Mouse (Mus musculus) limb, embryonic 14.5 days (tissue): ENCODE data around the gene Lhx2. TPM values are rescaled to one million over a fixed set of nuclear protein-coding genes. Genes with fewer than 3 reads are reported as not detected.
A peak's percentile ranks its signal among the peaks of the same experiment; 100 is the strongest.

Experiments
- ATAC-seq: fragments of 200-750 bp; cut with Nextera tagmentation; 2 replicates; pipeline ENCODE4 v1.8.0; 2017; ENCODE audit warnings: low read depth, moderate number of reproducible peaks, moderate TSS enrichment; ENCODE audit not compliant: low FRiP score
- DNase-seq: peaks from one replicate; pipeline ENCODE4 v3.0.0-alpha.2; 2015; ENCODE audit warnings: low spot score
- H3K27ac ChIP-seq: fragments of 300-500 bp; sonication (generic); replicated peaks from 2 replicates; pipeline ENCODE4 v1.5.1; 2014; ENCODE audit warnings: low read depth, mild to moderate bottlenecking, low read length, moderate library complexity, mixed read lengths
- H3K27me3 ChIP-seq: fragments of 300-500 bp; sonication (generic); 2 replicates; pipeline ENCODE4 v1.6.1; 2014; ENCODE audit warnings: low read length, mixed read lengths; ENCODE audit not compliant: control insufficient read depth, insufficient read depth
- H3K36me3 ChIP-seq: fragments of 300-500 bp; sonication (generic); 2 replicates; pipeline ENCODE4 v1.6.1; 2014; ENCODE audit warnings: mild to moderate bottlenecking, low read length, moderate library complexity, mixed read lengths; ENCODE audit not compliant: control insufficient read depth, insufficient read depth
- H3K4me1 ChIP-seq: fragments of 300-500 bp; sonication (generic); 2 replicates; pipeline ENCODE4 v1.6.1; 2014; ENCODE audit warnings: antibody characterized with exemption, low read length, mixed read lengths; ENCODE audit not compliant: control insufficient read depth, insufficient read depth
- H3K4me2 ChIP-seq: fragments of 300-500 bp; sonication (generic); replicated peaks from 2 replicates; pipeline ENCODE4 v1.6.1; 2014; ENCODE audit warnings: low read depth, mild to moderate bottlenecking, low read length, moderate library complexity; ENCODE audit not compliant: severe bottlenecking
- H3K4me3 ChIP-seq: fragments of 300-500 bp; sonication (generic); replicated peaks from 2 replicates; pipeline ENCODE4 v1.5.1; 2014; ENCODE audit warnings: low read length
- H3K9ac ChIP-seq: fragments of 300-500 bp; sonication (generic); 2 replicates; pipeline ENCODE4 v1.6.1; 2014; ENCODE audit warnings: mild to moderate bottlenecking, low read depth, low read length, moderate library complexity; ENCODE audit not compliant: severe bottlenecking
- H3K9me3 ChIP-seq: fragments of 300-500 bp; sonication (generic); 2 replicates; pipeline ENCODE4 v1.6.1; 2016; ENCODE audit warnings: low read length; ENCODE audit not compliant: control insufficient read depth
- POLR2A ChIP-seq: fragments of 200-500 bp; IDR thresholded peaks from 2 replicates; pipeline ENCODE4 v1.8.0; 2012; ENCODE audit warnings: inconsistent platforms, mild to moderate bottlenecking, moderate library complexity, borderline replicate concordance; ENCODE audit not compliant: insufficient read depth, insufficient read length; ENCODE audit errors: extremely low read depth
- WGBS: fragments of 180-500 bp; shearing (Covaris S2); extraction: QIAGEN DNeasy Blood & Tissue Kit; methylation state at CpG from one replicate; pipeline ENCODE4 v1.1.7; 2014; 5-methylcytosine and 5-hydroxymethylcytosine counted together
- polyA plus RNA-seq, 2 experiments: library from polyadenylated mRNA; depleted of rRNA in 1 of 2; stranded (reverse) in 1 of 2; unstranded in 1 of 2; fragments of >200 nt; fragmentation: Nextera tagmentation in 1 of 2; extraction: Ambion mirVana in 1 of 2; gene quantifications; 2 replicates each; pipeline versions ENCODE4 v1.2.1 to v1.2.3; 2012 to 2014

Gene Lhx2
- polyA plus RNA-seq, 2 experiments = 8.7 to 27.5 TPM

- TF ChIP-seq POLR2A = no peak
- 0 out of 2 replicates have a peak overlapping the region, but pooled peaks have one; percentile 13 for H3K27ac ChIP-seq
- no peaks in the 10 kb centered on the region for H3K36me3 ChIP-seq
- H3K4me1 ChIP-seq = peaks cover 19% of the 10 kb centered on the region
- WGBS = 1% methylated on average over 52 of the region's 53 CpGs
- ATAC-seq = no peak
- peaks cover 48% of the 10 kb centered on the region for H3K27me3 ChIP-seq
- H3K9ac ChIP-seq = peak overlapping the region; percentile 58
- H3K4me3 ChIP-seq = peak overlapping the region; percentile 74
- peak overlapping the region; percentile 93 for H3K4me2 ChIP-seq
- no peaks in the 10 kb centered on the region for H3K9me3 ChIP-seq
- no peak for DNase-seq
Observed at GRCm38 (mm10) chr2:38356428-38357260, 17.6 kb downstream of the Lhx2 start.

DNA sequence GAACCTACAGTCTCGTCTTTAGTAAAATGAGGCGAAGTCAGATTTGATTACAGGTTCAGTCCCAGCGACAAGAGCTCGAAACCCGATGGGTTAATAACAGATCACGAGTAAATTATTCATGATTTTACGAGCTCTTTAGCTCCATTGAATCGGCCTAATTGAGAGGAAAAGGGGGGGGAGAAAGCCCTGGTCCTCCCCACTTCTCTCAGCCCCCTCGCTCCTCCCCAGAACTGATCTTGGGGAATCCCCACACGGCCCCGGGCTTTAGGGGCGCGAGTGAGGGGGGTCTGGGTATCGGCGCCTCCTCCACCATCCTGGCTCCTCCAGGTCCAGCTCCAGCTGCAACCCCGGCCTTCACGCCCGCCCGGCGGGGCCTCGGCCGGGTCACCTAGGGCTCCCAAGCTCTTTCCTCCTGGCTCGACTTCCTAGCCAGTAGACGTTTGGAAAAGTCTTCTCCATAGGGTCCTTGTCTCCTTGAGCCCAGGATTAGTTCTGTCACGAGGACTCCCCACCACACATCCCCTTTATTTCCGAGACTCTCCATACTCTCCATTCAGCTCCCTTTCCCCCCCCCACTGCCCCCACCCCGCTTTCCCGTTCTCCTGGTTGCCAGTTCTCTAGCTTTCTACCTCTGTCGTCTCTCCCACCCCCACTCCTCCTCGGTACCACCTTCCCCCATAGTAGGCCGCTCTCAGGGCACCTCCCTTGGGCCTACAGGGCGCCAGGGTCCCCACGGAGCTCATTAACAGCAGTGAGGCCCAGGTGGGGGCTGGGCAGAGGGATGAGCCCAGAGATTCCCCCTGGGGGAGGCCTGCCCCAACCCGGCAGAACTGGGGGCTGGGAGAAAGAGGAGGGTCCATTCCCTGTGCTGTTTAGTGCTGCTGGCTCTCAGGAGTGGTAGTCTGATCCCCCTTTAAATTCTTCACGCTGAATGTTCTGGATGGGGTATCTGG lies 18.5 kb downstream of the Lhx2 start:
- TF ChIP-seq POLR2A = no peak
- Histone ChIP-seq H3K27ac (no peak overlapping the region), H3K4me1 (peaks cover 19% of the 10 kb centered on the region), H3K36me3 (peaks cover 2% of the 10 kb centered on the region; the same call in 1 of the 2 replicates), H3K4me2 (peak overlapping the region; percentile 93), H3K4me3 (peak overlapping the region; percentile 74), H3K9ac (peak overlapping the region; percentile 58), H3K27me3 (peaks cover 39% of the 10 kb centered on the region), H3K9me3 (no peaks in the 10 kb centered on the region)
- DNase-seq = no peak
- no peak for ATAC-seq
- WGBS = 9% methylated on average over 33 of the region's 35 CpGs

DNA sequence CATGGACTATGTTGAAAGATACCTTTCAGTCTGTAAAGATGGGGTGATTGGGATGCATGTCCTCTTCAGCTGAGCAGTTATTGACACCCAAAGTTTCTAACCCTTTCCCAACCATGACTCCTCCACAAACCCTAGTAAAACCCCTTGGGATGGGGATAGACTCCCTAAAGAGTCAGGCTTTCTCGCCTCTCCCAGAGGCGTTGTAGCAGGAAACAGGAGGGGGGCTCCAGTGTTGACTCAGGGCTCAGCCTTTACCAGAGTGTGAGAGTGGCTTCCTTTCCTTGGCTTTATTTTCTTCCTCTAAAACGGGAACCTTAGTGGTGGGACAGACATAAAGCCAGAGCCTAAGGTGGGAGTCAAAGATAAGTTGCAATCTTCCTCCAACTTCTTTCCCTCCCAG lies 19.5 kb downstream of the Lhx2 start:
- TF ChIP-seq POLR2A = no peak
- no peak overlapping the region for H3K27ac ChIP-seq
- no peak overlapping the region for H3K4me3 ChIP-seq
- H3K9me3 ChIP-seq = no peaks in the 10 kb centered on the region
- ATAC-seq (no peak), DNase-seq (no peak)
- peaks cover 16% of the 10 kb centered on the region for H3K4me1 ChIP-seq
- H3K9ac ChIP-seq = no peak overlapping the region
- H3K27me3 ChIP-seq = peaks cover 29% of the 10 kb centered on the region
- H3K36me3 ChIP-seq = peaks cover 4% of the 10 kb centered on the region; the same call in 1 of the 2 replicates
- 32% methylated on average over 3 of the region's 3 CpGs for WGBS
- no peak overlapping the region for H3K4me2 ChIP-seq

DNA sequence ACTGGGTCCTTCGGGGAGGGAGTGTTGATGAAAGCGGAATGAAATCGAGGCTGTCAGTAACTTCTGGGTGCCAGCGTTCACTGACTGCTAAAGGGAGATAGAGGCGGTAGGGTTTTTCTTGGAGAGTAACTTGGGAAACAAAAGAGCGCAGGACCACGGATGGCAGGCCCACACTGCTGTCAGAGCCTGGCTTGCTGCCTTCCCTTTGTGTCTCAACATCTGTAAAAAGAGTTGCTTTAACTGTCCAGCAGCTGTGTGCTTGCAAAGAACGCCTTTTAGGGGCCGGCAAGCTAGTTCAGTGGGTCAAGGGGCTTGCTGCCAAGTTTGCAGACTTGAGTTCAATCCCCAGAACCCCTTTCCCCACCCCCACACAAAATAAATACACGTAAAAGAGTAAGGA lies 20.1 kb downstream of the Lhx2 start:
- no peak overlapping the region for H3K4me3 ChIP-seq
- WGBS = 13% methylated on average over 10 of the region's 10 CpGs
- no peak for TF ChIP-seq POLR2A
- H3K9me3 ChIP-seq = no peaks in the 10 kb centered on the region
- peak; percentile 45; the same call in 1 of the 2 replicates for ATAC-seq
- peaks cover 4% of the 10 kb centered on the region; the same call in 1 of the 2 replicates for H3K36me3 ChIP-seq
- no peak overlapping the region for H3K4me2 ChIP-seq
- DNase-seq = no peak
- H3K9ac ChIP-seq = no peak overlapping the region
- peaks cover 15% of the 10 kb centered on the region for H3K4me1 ChIP-seq
- H3K27me3 ChIP-seq = peaks cover 23% of the 10 kb centered on the region
- H3K27ac ChIP-seq = no peak overlapping the region

DNA sequence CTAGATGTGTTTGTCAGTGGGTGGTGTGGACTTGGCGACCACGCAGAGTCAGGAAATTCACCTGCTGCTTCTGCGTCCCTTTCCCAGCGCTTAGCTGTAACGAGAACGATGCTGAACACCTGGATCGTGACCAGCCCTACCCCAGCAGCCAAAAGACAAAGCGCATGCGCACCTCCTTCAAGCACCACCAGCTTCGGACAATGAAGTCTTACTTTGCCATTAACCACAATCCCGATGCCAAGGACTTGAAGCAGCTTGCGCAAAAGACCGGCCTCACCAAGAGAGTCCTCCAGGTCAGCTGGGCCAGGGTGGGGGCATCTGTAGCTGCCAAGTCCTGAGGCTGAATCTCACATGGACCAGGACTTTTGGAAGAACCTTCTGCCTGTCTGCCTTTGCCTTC lies 20.7 kb downstream of the Lhx2 start:
- 24% methylated on average over 13 of the region's 13 CpGs for WGBS
- TF ChIP-seq POLR2A = no peak
- no peak overlapping the region for H3K27ac ChIP-seq
- H3K27me3 ChIP-seq = peaks cover 21% of the 10 kb centered on the region
- peaks cover 14% of the 10 kb centered on the region for H3K4me1 ChIP-seq
- DNase-seq (no peak), ATAC-seq (no peak)
- no peak overlapping the region for H3K4me2 ChIP-seq
- no peaks in the 10 kb centered on the region for H3K9me3 ChIP-seq
- no peak overlapping the region for H3K9ac ChIP-seq
- H3K36me3 ChIP-seq = peaks cover 4% of the 10 kb centered on the region; the same call in 1 of the 2 replicates
- no peak overlapping the region for H3K4me3 ChIP-seq
